Mouse (Mus musculus) kidney, adult 2 months (tissue): ENCODE measurements around the gene Tnfsf13b.

Experiments
- CTCF ChIP-seq: fragments of 200-500 bp; conservative IDR thresholded peaks from 2 replicates; pipeline ENCODE4 v1.5.1; 2011; ENCODE audit warnings: low read depth, mild to moderate bottlenecking, control low read depth, low read length, moderate library complexity, mixed read lengths; ENCODE audit not compliant: insufficient read depth, insufficient read length
- POLR2A ChIP-seq: fragments of 200-500 bp; IDR thresholded peaks from one replicate; pipeline ENCODE4 v1.6.1; 2011; ENCODE audit warnings: low read depth, low read length, control low read depth

GRCm38 (mm10) chr8:10066906-10067305 lies 60.6 kb downstream of the Tnfsf13b start:
- TF ChIP-seq POLR2A: no peak
- no peak for TF ChIP-seq CTCF
